Mouse (Mus musculus) ES-E14 (cell line): ENCODE measurements at regions not wholly inside any gene's neighbourhood (a gene's known extent, or its start where the extent isn't known, plus 50 kb on each side); places are given as distances from the start of the nearest gene placed in this dataset.

Source experiments
- CHD2 ChIP-seq: IDR thresholded peaks from 2 replicates; pipeline ENCODE4 v1.6.1; 2014; ENCODE audit warnings: mild to moderate bottlenecking, low read depth, low read length, inconsistent platforms
- HCFC1 ChIP-seq: IDR thresholded peaks from 2 replicates; pipeline ENCODE4 v1.6.1; 2012; ENCODE audit warnings: low read length, inconsistent platforms, borderline replicate concordance; ENCODE audit not compliant: insufficient read depth
- MAFK ChIP-seq: IDR thresholded peaks from 2 replicates; pipeline ENCODE4 v1.6.1; 2014; ENCODE audit warnings: mild to moderate bottlenecking, low read depth, low read length, inconsistent platforms; ENCODE audit not compliant: insufficient read depth
- ZNF384 ChIP-seq: IDR thresholded peaks from 2 replicates; pipeline ENCODE4 v1.6.1; 2012; ENCODE audit warnings: low read depth, low read length, inconsistent platforms

- TF ChIP-seq MAFK (no peak), CHD2 (no peak), ZNF384 (no peak), HCFC1 (no peak)
Observed at GRCm38 (mm10) chr13:34395010-34395409, 50.0 kb upstream of the Slc22a23 start.
